Mouse (Mus musculus) ES-E14 (cell line): ENCODE data around the gene Slc2a9. TPM values are rescaled to one million over a fixed set of nuclear protein-coding genes. Genes with fewer than 3 reads are reported as not detected.

Experiments
- DNase-seq: peaks from one replicate; pipeline ENCODE4 v3.0.0-alpha.2; 2013; ENCODE audit warnings: low read depth, low spot score
- H3K27ac ChIP-seq: 2 replicates; pipeline ENCODE4 v1.5.1; 2012; ENCODE audit warnings: low read depth, mild to moderate bottlenecking, low read length, moderate library complexity, mixed read lengths; ENCODE audit not compliant: poor library complexity, insufficient read depth, severe bottlenecking
- H3K36me3 ChIP-seq: 2 replicates; pipeline ENCODE4 v1.6.1; 2012; ENCODE audit warnings: mild to moderate bottlenecking, low read length, moderate library complexity, mixed read lengths; ENCODE audit not compliant: control insufficient read depth, poor library complexity, insufficient read depth, severe bottlenecking
- H3K4me1 ChIP-seq, 2 experiments: fragments of 150-350 bp in 1 of 2; sonication (generic) in 1 of 2; 2 replicates each; pipeline ENCODE4 v1.6.1; 2012; ENCODE audit warnings: low read length in 2 of 2, mild to moderate bottlenecking in 1 of 2, mixed read lengths in 1 of 2; ENCODE audit not compliant: control insufficient read depth in 2 of 2, insufficient read depth in 2 of 2, poor library complexity in 1 of 2
- H3K4me3 ChIP-seq, 2 experiments: fragments of 150-350 bp in 1 of 2; sonication (generic) in 1 of 2; 2 replicates each; pipeline ENCODE4 v1.5.1; 2012; ENCODE audit warnings: low read length in 2 of 2, low read depth in 1 of 2, mild to moderate bottlenecking in 1 of 2, mixed read lengths in 1 of 2; ENCODE audit not compliant: insufficient read depth in 1 of 2, poor library complexity in 1 of 2, severe bottlenecking in 1 of 2
- H3K9ac ChIP-seq: 2 replicates; pipeline ENCODE4 v1.6.1; 2012; ENCODE audit warnings: low read depth, mild to moderate bottlenecking, low read length, mixed read lengths; ENCODE audit not compliant: poor library complexity, insufficient read depth, severe bottlenecking
- H3K9me3 ChIP-seq: fragments of 150-350 bp; sonication (generic); 2 replicates; pipeline ENCODE4 v1.6.1; 2012; ENCODE audit warnings: low read depth, mild to moderate bottlenecking, low read length; ENCODE audit not compliant: control insufficient read depth, insufficient read depth
- CHD2 ChIP-seq: IDR thresholded peaks from 2 replicates; pipeline ENCODE4 v1.6.1; 2014; ENCODE audit warnings: mild to moderate bottlenecking, low read depth, low read length, inconsistent platforms
- HCFC1 ChIP-seq: IDR thresholded peaks from 2 replicates; pipeline ENCODE4 v1.6.1; 2012; ENCODE audit warnings: low read length, inconsistent platforms, borderline replicate concordance; ENCODE audit not compliant: insufficient read depth
- MAFK ChIP-seq: IDR thresholded peaks from 2 replicates; pipeline ENCODE4 v1.6.1; 2014; ENCODE audit warnings: mild to moderate bottlenecking, low read depth, low read length, inconsistent platforms; ENCODE audit not compliant: insufficient read depth
- ZC3H11A ChIP-seq: IDR thresholded peaks from 2 replicates; pipeline ENCODE4 v1.6.1; 2012; ENCODE audit warnings: low read depth, mild to moderate bottlenecking, inconsistent platforms, low read length, borderline replicate concordance
- ZNF384 ChIP-seq: IDR thresholded peaks from 2 replicates; pipeline ENCODE4 v1.6.1; 2012; ENCODE audit warnings: low read depth, low read length, inconsistent platforms
- in situ Hi-C, 2 experiments: fragments of 600-800 bp; cut with MboI; formaldehyde crosslinking; loops; one replicate each; pipeline ENCODE4 v1.15.1; 2025; ENCODE audit warnings: low sequenced_read_pairs in 2 of 2, inconsistent platforms in 1 of 2; ENCODE audit not compliant: unreplicated experiment in 2 of 2
- total RNA-seq: library from RNA; depleted of rRNA; stranded (reverse); fragments of 300-350 nt; gene quantifications from 2 replicates; pipeline ENCODE4 v1.2.3, GENCODE M21; 2012

Slc2a9 gene
- total RNA-seq, 1 experiment: 0.71 TPM

- TF ChIP-seq HCFC1 (no peak), ZC3H11A (no peak), MAFK (no peak), ZNF384 (no peak), CHD2 (no peak)
- Histone ChIP-seq H3K27ac (no peak overlapping the region), H3K4me1 (no peaks in the 10 kb centered on the region; a peak in 1 of 4 replicates), H3K4me3 (no peak overlapping the region), H3K9me3 (peaks cover 2% of the 10 kb centered on the region), H3K36me3 (no peaks in the 10 kb centered on the region), H3K9ac (no peak overlapping the region)
- in situ Hi-C loops: no loop called here
- DNase-seq: no peak
Observed at GRCm38 (mm10) chr5:38479027-38479426, 23.9 kb downstream of the Slc2a9 start.

- no peaks in the 10 kb centered on the region; a peak in 1 of 4 replicates for H3K4me1 ChIP-seq
- DNase-seq: no peak
- H3K4me3 ChIP-seq: no peak overlapping the region
- no peak overlapping the region for H3K9ac ChIP-seq
- H3K36me3 ChIP-seq: no peaks in the 10 kb centered on the region
- TF ChIP-seq ZC3H11A: no peak
- TF ChIP-seq CHD2: no peak
- no peak for TF ChIP-seq MAFK
- H3K27ac ChIP-seq: no peak overlapping the region
- in situ Hi-C loops: no loop called here
- H3K9me3 ChIP-seq: peaks cover 2% of the 10 kb centered on the region
Observed at GRCm38 (mm10) chr5:38477731-38478445, 25.1 kb downstream of the Slc2a9 start.

GRCm38 (mm10) chr5:38476861-38477565 is 25.9 kb downstream of the Slc2a9 start:
- TF ChIP-seq ZNF384 (no peak), MAFK (no peak), CHD2 (no peak), HCFC1 (no peak), ZC3H11A (no peak)
- Histone ChIP-seq H3K36me3 (no peaks in the 10 kb centered on the region), H3K27ac (no peak overlapping the region), H3K9me3 (peaks cover 2% of the 10 kb centered on the region), H3K4me1 (no peaks in the 10 kb centered on the region; a peak in 1 of 4 replicates), H3K9ac (no peak overlapping the region), H3K4me3 (no peak overlapping the region)
- DNase-seq: no peak
- in situ Hi-C loops: no loop called here

- Histone ChIP-seq H3K4me3 (no peak overlapping the region), H3K4me1 (no peaks in the 10 kb centered on the region), H3K9me3 (no peaks in the 10 kb centered on the region), H3K27ac (no peak overlapping the region), H3K36me3 (no peaks in the 10 kb centered on the region), H3K9ac (no peak overlapping the region)
- no peak for DNase-seq
- TF ChIP-seq ZNF384: no peak
- TF ChIP-seq HCFC1: no peak
- no peak for TF ChIP-seq ZC3H11A
- no peak for TF ChIP-seq MAFK
- no peak for TF ChIP-seq CHD2
- in situ Hi-C loops: no loop called here
Observed at GRCm38 (mm10) chr5:38470881-38471280, 32.1 kb downstream of the Slc2a9 start.
